Mouse (Mus musculus): ENCODE measurements at regions not wholly inside any gene's neighbourhood (a gene's known extent, or its start where the extent isn't known, plus 50 kb on each side); places are given as distances from the start of the nearest gene placed in this dataset.

DNA sequence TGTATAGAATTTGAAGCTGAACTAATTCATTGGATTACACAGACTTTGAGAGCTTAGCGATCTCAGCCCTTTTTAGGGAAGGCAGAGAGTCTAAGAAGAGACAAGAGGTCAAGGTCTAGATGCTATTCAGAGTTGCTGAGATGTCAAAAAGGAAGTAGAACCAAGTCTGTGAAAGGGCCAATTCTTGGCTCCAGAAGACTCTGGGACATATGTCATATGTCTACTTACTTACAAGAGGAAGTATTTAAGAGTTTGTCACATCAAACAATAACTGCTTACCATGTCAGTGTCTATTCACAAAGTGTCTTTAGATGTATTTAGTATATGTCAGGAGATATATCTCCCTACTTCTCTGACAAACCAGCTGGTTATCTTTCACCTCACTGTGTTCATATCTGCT, 607.4 kb upstream of the Fam92a start:
- Histone ChIP-seq H3K4me2 (ENCODE audit: low read depth, low read length) (no peak overlapping the region), H3K27ac (no peak overlapping the region), H3K4me3 (ENCODE audit: low read length) (no peak overlapping the region), H3K36me3 (ENCODE audit: insufficient read depth, low read length) (no peaks in the 10 kb centered on the region), H3K9ac (replicated peaks; ENCODE audit: low read length) (no peak overlapping the region), H3K4me1 (ENCODE audit: insufficient read depth, low read length) (0 out of 2 replicates have a peak, but pooled peaks cover 3% of the 10 kb centered on the region), H3K9me3 (ENCODE audit: low read length) (no peaks in the 10 kb centered on the region), H3K27me3 (ENCODE audit: insufficient read depth, low read length) (no peaks in the 10 kb centered on the region)
- no peak for TF ChIP-seq CTCF (IDR thresholded peaks at IDR 0.05; ENCODE audit: low read depth)
- ATAC-seq (no peak), DNase-seq (ENCODE audit: low spot score) (no peak)
- 71% methylated on average over 1 of the region's 1 CpGs for WGBS

GRCm38 (mm10) chr4:12778163-12778562, 606.3 kb upstream of the Fam92a start:
- no peaks in the 10 kb centered on the region for H3K36me3 ChIP-seq (ENCODE audit: insufficient read depth, low read length)
- TF ChIP-seq CTCF (IDR thresholded peaks at IDR 0.05; ENCODE audit: low read depth): no peak
- no peak overlapping the region for H3K4me2 ChIP-seq (ENCODE audit: low read depth, low read length)
- no peak for ATAC-seq
- no peak overlapping the region for H3K4me3 ChIP-seq (ENCODE audit: low read length)
- no peak overlapping the region for H3K27ac ChIP-seq
- 78% methylated on average over 2 of the region's 2 CpGs for WGBS
- H3K27me3 ChIP-seq (ENCODE audit: insufficient read depth, low read length): no peaks in the 10 kb centered on the region
- DNase-seq (ENCODE audit: low spot score): no peak
- H3K9ac ChIP-seq (replicated peaks; ENCODE audit: low read length): no peak overlapping the region
- no peaks in the 10 kb centered on the region for H3K9me3 ChIP-seq (ENCODE audit: low read length)
- H3K4me1 ChIP-seq (ENCODE audit: insufficient read depth, low read length): 0 out of 2 replicates have a peak, but pooled peaks cover 3% of the 10 kb centered on the region

- Histone ChIP-seq H3K9ac (replicated peaks; ENCODE audit: low read length) (no peak overlapping the region), H3K4me2 (ENCODE audit: low read depth, low read length) (no peak overlapping the region), H3K4me1 (ENCODE audit: insufficient read depth, low read length) (no peaks in the 10 kb centered on the region), H3K36me3 (ENCODE audit: insufficient read depth, low read length) (no peaks in the 10 kb centered on the region), H3K27ac (no peak overlapping the region), H3K4me3 (ENCODE audit: low read length) (no peak overlapping the region), H3K9me3 (ENCODE audit: low read length) (no peaks in the 10 kb centered on the region), H3K27me3 (ENCODE audit: insufficient read depth, low read length) (no peaks in the 10 kb centered on the region)
- 84% methylated on average over 2 of the region's 2 CpGs for WGBS
- ATAC-seq (no peak), DNase-seq (ENCODE audit: low spot score) (no peak)
- no peak for TF ChIP-seq CTCF (IDR thresholded peaks at IDR 0.05; ENCODE audit: low read depth)
Observed at GRCm38 (mm10) chr4:12776217-12776578, 604.4 kb upstream of the Fam92a start.

GRCm38 (mm10) chr4:12775524-12776216, 603.9 kb upstream of the Fam92a start:
- TF ChIP-seq CTCF (IDR thresholded peaks at IDR 0.05; ENCODE audit: low read depth): peak; percentile 39
- WGBS: 54% methylated on average over 3 of the region's 3 CpGs
- peak; percentile 39 for DNase-seq (ENCODE audit: low spot score)

GRCm38 (mm10) chr4:12775090-12775489, 603.3 kb upstream of the Fam92a start:
- Histone ChIP-seq H3K9me3 (ENCODE audit: low read length) (no peaks in the 10 kb centered on the region), H3K27me3 (ENCODE audit: insufficient read depth, low read length) (no peaks in the 10 kb centered on the region), H3K4me2 (ENCODE audit: low read depth, low read length) (no peak overlapping the region), H3K36me3 (ENCODE audit: insufficient read depth, low read length) (no peaks in the 10 kb centered on the region), H3K9ac (replicated peaks; ENCODE audit: low read length) (no peak overlapping the region), H3K4me3 (ENCODE audit: low read length) (no peak overlapping the region), H3K4me1 (ENCODE audit: insufficient read depth, low read length) (no peaks in the 10 kb centered on the region), H3K27ac (no peak overlapping the region)
- no peak for TF ChIP-seq CTCF (IDR thresholded peaks at IDR 0.05; ENCODE audit: low read depth)
- 37% methylated on average over 4 of the region's 4 CpGs for WGBS
- DNase-seq (ENCODE audit: low spot score): no peak
- no peak for ATAC-seq

More at GRCm38 (mm10) chr4:12775524-12776216, 603.9 kb upstream of the Fam92a start:
- no peaks in the 10 kb centered on the region for H3K4me1 ChIP-seq (ENCODE audit: insufficient read depth, low read length)
- no peaks in the 10 kb centered on the region for H3K27me3 ChIP-seq (ENCODE audit: insufficient read depth, low read length)
- no peak overlapping the region for H3K4me2 ChIP-seq (ENCODE audit: low read depth, low read length)
- H3K4me3 ChIP-seq (ENCODE audit: low read length): no peak overlapping the region
- ATAC-seq: no peak
- no peak overlapping the region for H3K27ac ChIP-seq
- no peaks in the 10 kb centered on the region for H3K36me3 ChIP-seq (ENCODE audit: insufficient read depth, low read length)
- no peak overlapping the region for H3K9ac ChIP-seq (replicated peaks; ENCODE audit: low read length)
- H3K9me3 ChIP-seq (ENCODE audit: low read length): no peaks in the 10 kb centered on the region

DNA sequence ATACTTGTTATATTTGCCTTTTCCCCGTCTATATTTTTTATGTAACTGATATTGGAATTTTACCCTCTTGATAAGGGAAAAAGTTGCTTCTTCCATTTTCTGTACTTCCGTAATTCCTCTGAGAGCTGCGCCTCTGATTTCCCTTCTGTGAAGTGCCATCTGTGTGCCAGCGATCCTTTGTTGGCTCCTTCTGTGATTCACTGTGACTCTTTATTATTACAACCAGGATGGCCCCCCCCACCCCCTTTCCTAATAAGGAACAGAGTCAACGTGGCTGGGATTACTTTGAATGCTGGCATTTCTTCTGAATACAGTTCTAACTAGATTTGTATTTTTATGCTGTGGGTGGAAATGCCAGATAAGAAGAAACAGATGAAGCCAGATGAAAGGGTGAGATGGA, 602.9 kb upstream of the Fam92a start:
- DNase-seq (ENCODE audit: low spot score): peak; percentile 36
- no peaks in the 10 kb centered on the region for H3K9me3 ChIP-seq (ENCODE audit: low read length)
- H3K27ac ChIP-seq: no peak overlapping the region
- no peaks in the 10 kb centered on the region for H3K36me3 ChIP-seq (ENCODE audit: insufficient read depth, low read length)
- no peak overlapping the region for H3K4me2 ChIP-seq (ENCODE audit: low read depth, low read length)
- no peak for TF ChIP-seq CTCF (IDR thresholded peaks at IDR 0.05; ENCODE audit: low read depth)
- no peaks in the 10 kb centered on the region for H3K4me1 ChIP-seq (ENCODE audit: insufficient read depth, low read length)
- WGBS: 42% methylated on average over 5 of the region's 5 CpGs
- no peak overlapping the region for H3K4me3 ChIP-seq (ENCODE audit: low read length)
- ATAC-seq: no peak
- no peaks in the 10 kb centered on the region for H3K27me3 ChIP-seq (ENCODE audit: insufficient read depth, low read length)
- H3K9ac ChIP-seq (replicated peaks; ENCODE audit: low read length): no peak overlapping the region

GRCm38 (mm10) chr4:12773201-12773600, 601.4 kb upstream of the Fam92a start:
- H3K27me3 ChIP-seq (ENCODE audit: insufficient read depth, low read length): no peaks in the 10 kb centered on the region

More at GRCm38 (mm10) chr4:12773201-12773600, 601.4 kb upstream of the Fam92a start:
- no peak overlapping the region for H3K27ac ChIP-seq
- DNase-seq (ENCODE audit: low spot score) (no peak), ATAC-seq (no peak)
- no peaks in the 10 kb centered on the region for H3K9me3 ChIP-seq (ENCODE audit: low read length)
- no peaks in the 10 kb centered on the region for H3K36me3 ChIP-seq (ENCODE audit: insufficient read depth, low read length)
- no peak overlapping the region for H3K9ac ChIP-seq (replicated peaks; ENCODE audit: low read length)
- TF ChIP-seq CTCF (IDR thresholded peaks at IDR 0.05; ENCODE audit: low read depth): no peak
- no peak overlapping the region for H3K4me3 ChIP-seq (ENCODE audit: low read length)
- WGBS: 57% methylated on average over 7 of the region's 7 CpGs
- no peak overlapping the region for H3K4me2 ChIP-seq (ENCODE audit: low read depth, low read length)
- H3K4me1 ChIP-seq (ENCODE audit: insufficient read depth, low read length): no peaks in the 10 kb centered on the region
